Mouse (Mus musculus) midbrain, embryonic 11.5 days (tissue): Measurements from ENCODE around the gene Cemip. TPM values are rescaled to one million over a fixed set of nuclear protein-coding genes. Genes with fewer than 3 reads are reported as not detected.

Experiments
- ATAC-seq: fragments of 200-750 bp; cut with Nextera tagmentation; 2 replicates; pipeline ENCODE4 v1.8.0; 2017; ENCODE audit warnings: moderate TSS enrichment, moderate library complexity; ENCODE audit not compliant: low FRiP score
- DNase-seq: peaks from one replicate; pipeline ENCODE4 v3.0.0; 2015; ENCODE audit warnings: low spot score; ENCODE audit errors: missing footprints
- H3K27ac ChIP-seq: fragments of 300-500 bp; sonication (generic); 2 replicates; pipeline ENCODE4 v1.5.1; 2014; ENCODE audit warnings: low read depth, low read length
- H3K27me3 ChIP-seq: fragments of 300-500 bp; sonication (generic); 2 replicates; pipeline ENCODE4 v1.6.1; 2014; ENCODE audit warnings: mild to moderate bottlenecking, low read length, moderate library complexity, mixed read lengths; ENCODE audit not compliant: control insufficient read depth, insufficient read depth
- H3K36me3 ChIP-seq: fragments of 300-500 bp; sonication (generic); 2 replicates; pipeline ENCODE4 v1.6.1; 2014; ENCODE audit warnings: mild to moderate bottlenecking, low read length, moderate library complexity, mixed read lengths; ENCODE audit not compliant: control insufficient read depth, insufficient read depth
- H3K4me1 ChIP-seq: fragments of 300-500 bp; sonication (generic); 2 replicates; pipeline ENCODE4 v1.6.1; 2014; ENCODE audit warnings: low read length; ENCODE audit not compliant: control insufficient read depth, insufficient read depth
- H3K4me2 ChIP-seq: fragments of 300-500 bp; sonication (generic); 2 replicates; pipeline ENCODE4 v1.6.1; 2014; ENCODE audit warnings: mild to moderate bottlenecking, moderate library complexity
- H3K4me3 ChIP-seq: fragments of 300-500 bp; sonication (generic); 2 replicates; pipeline ENCODE4 v1.5.1; 2014; ENCODE audit warnings: low read depth, low read length
- H3K9ac ChIP-seq: fragments of 300-500 bp; sonication (generic); 2 replicates; pipeline ENCODE4 v1.6.1; 2014; ENCODE audit warnings: low read length
- H3K9me3 ChIP-seq: fragments of 300-500 bp; sonication (generic); 2 replicates; pipeline ENCODE4 v1.6.1; 2016; ENCODE audit warnings: low read length; ENCODE audit not compliant: control insufficient read depth
- WGBS: fragments of 180-500 bp; shearing (Covaris S2); extraction: QIAGEN DNeasy Blood & Tissue Kit; methylation state at CpG from one replicate; pipeline ENCODE4 v1.1.7; 2014; 5-methylcytosine and 5-hydroxymethylcytosine counted together
- polyA plus RNA-seq: library from polyadenylated mRNA; unstranded; fragments of >200 nt; fragmentation: Nextera tagmentation; extraction: Ambion mirVana; gene quantifications from 2 replicates; pipeline ENCODE4 v1.2.1, GENCODE M21; 2014

Cemip gene
- polyA plus RNA-seq, 1 experiment from 2014 or later: 0.63 TPM

- no peak overlapping the region for H3K27ac ChIP-seq
- H3K4me3 ChIP-seq: no peak overlapping the region
- no peak for DNase-seq
- H3K9me3 ChIP-seq: no peaks in the 10 kb centered on the region
- H3K4me1 ChIP-seq: no peaks in the 10 kb centered on the region
- no peaks in the 10 kb centered on the region for H3K36me3 ChIP-seq
- no peak for ATAC-seq
- no peaks in the 10 kb centered on the region for H3K27me3 ChIP-seq
- no peak overlapping the region for H3K9ac ChIP-seq
- 94% methylated on average over 2 of the region's 2 CpGs for WGBS
- H3K4me2 ChIP-seq: no peak overlapping the region
Observed at GRCm38 (mm10) chr7:84000671-84001070, 85.6 kb downstream of the Cemip start.

DNA sequence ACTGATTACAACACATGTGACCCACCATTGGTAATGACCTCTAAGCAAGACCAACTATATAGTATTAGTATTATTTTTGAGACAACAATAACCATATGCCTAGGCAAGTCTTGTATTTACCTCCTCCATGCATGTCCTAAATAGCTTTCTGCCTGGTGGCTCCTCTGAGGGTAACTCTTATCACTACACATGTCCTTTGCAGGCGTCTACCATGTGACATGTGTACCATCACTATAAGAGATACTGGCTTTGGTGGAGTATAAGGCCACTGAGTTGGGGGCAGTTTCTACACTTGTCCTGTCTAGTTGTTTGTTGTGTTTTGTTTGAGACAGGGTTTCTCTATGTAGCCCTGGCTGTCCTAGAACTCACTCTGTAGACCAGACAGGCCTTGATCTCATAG, 86.7 kb downstream of the Cemip start:
- Histone ChIP-seq H3K27ac (no peak overlapping the region), H3K4me2 (no peak overlapping the region), H3K9me3 (no peaks in the 10 kb centered on the region), H3K27me3 (no peaks in the 10 kb centered on the region), H3K4me3 (no peak overlapping the region), H3K9ac (no peak overlapping the region), H3K36me3 (no peaks in the 10 kb centered on the region), H3K4me1 (no peaks in the 10 kb centered on the region)
- 81% methylated on average over 1 of the region's 1 CpGs for WGBS
- no peak for ATAC-seq
- DNase-seq: no peak

DNA sequence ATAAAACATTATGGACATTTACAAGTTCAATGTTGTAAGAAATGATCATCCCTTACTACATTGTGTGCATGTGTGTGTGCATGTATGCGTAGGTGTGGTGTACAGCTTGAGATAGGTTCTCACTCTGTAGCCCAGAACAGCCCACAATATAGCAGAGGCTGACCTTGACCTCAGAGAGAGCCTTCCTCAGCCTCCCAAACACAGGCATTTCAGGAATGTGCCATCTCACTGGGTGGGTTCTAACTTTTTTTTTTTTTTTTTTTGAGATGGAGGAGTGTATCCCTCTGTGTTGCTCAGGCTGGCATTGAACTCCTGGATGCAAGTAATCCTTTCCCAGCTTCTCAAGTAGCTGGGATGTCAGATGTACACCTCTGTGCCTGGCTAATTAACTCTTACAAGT, 92.0 kb downstream of the Cemip start:
- Histone ChIP-seq H3K9me3 (no peaks in the 10 kb centered on the region), H3K27me3 (no peaks in the 10 kb centered on the region), H3K27ac (no peak overlapping the region), H3K4me2 (no peak overlapping the region), H3K9ac (no peak overlapping the region), H3K4me3 (no peak overlapping the region), H3K4me1 (no peaks in the 10 kb centered on the region), H3K36me3 (no peaks in the 10 kb centered on the region)
- no peak for ATAC-seq
- DNase-seq: no peak
- WGBS: 88% methylated on average over 1 of the region's 1 CpGs

GRCm38 (mm10) chr7:83989294-83989693, 97.0 kb downstream of the Cemip start:
- H3K4me1 ChIP-seq: no peaks in the 10 kb centered on the region
- ATAC-seq (no peak), DNase-seq (no peak)
- no peaks in the 10 kb centered on the region for H3K36me3 ChIP-seq
- H3K9me3 ChIP-seq: no peaks in the 10 kb centered on the region
- H3K4me2 ChIP-seq: no peak overlapping the region
- 96% methylated on average over 4 of the region's 4 CpGs for WGBS
- H3K27ac ChIP-seq: no peak overlapping the region
- H3K4me3 ChIP-seq: no peak overlapping the region
- H3K27me3 ChIP-seq: no peaks in the 10 kb centered on the region
- no peak overlapping the region for H3K9ac ChIP-seq

DNA sequence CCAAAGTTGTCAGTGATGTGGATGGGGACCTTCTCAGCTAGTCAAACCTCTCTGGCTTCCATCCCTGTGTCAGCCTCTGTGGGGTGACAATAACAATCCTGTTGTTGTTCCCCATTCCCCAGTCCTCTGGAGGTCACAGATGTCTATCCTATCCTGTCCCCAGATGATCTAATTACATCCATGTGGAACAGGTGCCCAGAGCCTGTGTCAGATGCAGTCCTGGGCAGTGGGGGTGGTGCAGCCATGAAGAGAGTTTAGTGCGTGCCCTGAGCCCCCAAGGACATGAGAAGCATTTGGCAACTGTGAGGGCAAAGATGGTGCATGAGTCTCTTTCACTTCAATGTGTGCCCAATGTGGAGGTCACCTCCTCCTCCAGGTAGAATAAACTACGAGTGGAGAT, 100.6 kb downstream of the Cemip start:
- Histone ChIP-seq H3K27me3 (no peaks in the 10 kb centered on the region), H3K4me2 (no peak overlapping the region), H3K36me3 (no peaks in the 10 kb centered on the region), H3K9me3 (no peaks in the 10 kb centered on the region), H3K4me3 (no peak overlapping the region), H3K27ac (no peak overlapping the region), H3K9ac (no peak overlapping the region), H3K4me1 (no peaks in the 10 kb centered on the region)
- ATAC-seq (no peak), DNase-seq (no peak)
- WGBS: 67% methylated on average over 2 of the region's 2 CpGs

DNA sequence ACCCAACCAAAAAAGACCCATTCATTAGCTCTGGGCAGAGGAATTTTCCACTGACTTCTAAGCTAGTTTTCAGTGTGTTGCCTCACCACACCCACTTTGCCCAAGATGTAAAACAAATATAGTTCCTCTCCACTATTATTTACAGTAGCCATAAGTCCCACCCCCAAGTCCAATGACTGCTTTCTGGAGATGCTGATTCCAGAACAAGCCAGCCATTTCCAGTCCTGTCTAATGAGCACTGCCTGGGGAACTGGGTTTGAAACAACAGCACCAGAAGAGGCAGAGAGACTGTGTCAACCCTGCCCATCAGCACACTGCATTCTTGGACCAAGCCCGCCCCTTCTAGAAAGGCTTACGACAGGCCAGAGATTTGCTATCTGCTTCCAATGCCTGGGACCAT, 103.7 kb downstream of the Cemip start:
- no peak for ATAC-seq
- H3K27me3 ChIP-seq: no peaks in the 10 kb centered on the region
- WGBS: 91% methylated on average over 2 of the region's 2 CpGs

GRCm38 (mm10) chr7:83978945-83979536, 107.3 kb downstream of the Cemip start:
- H3K9me3 ChIP-seq: no peaks in the 10 kb centered on the region
- DNase-seq (no peak), ATAC-seq (no peak)
- 73% methylated on average over 1 of the region's 1 CpGs for WGBS
- no peak overlapping the region for H3K4me3 ChIP-seq
- no peaks in the 10 kb centered on the region for H3K27me3 ChIP-seq
- H3K4me2 ChIP-seq: no peak overlapping the region
- no peak overlapping the region for H3K9ac ChIP-seq
- no peaks in the 10 kb centered on the region for H3K36me3 ChIP-seq
- no peaks in the 10 kb centered on the region for H3K4me1 ChIP-seq
- no peak overlapping the region for H3K27ac ChIP-seq

More for the DNA sequence above, 103.7 kb downstream of the Cemip start:
- DNase-seq: no peak
- Histone ChIP-seq H3K4me2 (no peak overlapping the region), H3K9ac (no peak overlapping the region), H3K36me3 (no peaks in the 10 kb centered on the region), H3K27ac (no peak overlapping the region), H3K4me3 (no peak overlapping the region), H3K9me3 (no peaks in the 10 kb centered on the region), H3K4me1 (no peaks in the 10 kb centered on the region)

DNA sequence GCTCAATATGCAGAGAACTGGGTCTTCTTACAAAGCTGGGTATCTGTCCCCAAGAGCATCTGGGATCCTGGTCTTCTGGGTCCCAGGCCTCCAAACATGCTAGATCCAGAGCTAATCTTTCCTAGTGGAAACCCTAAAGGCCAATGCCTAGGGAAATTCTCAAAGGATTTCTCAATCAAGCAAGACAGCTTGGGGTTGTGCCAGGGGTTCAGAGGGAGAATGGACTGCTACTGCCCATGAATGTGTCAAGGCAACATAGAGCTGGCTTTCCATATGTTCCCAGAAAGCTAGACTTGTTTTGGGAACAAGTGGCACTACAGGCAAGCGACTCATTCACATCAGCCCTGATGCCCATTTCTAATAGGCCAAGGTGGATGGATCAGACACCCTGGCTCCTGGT, 107.9 kb downstream of the Cemip start:
- H3K36me3 ChIP-seq: no peaks in the 10 kb centered on the region
- no peaks in the 10 kb centered on the region for H3K4me1 ChIP-seq
- H3K4me3 ChIP-seq: no peak overlapping the region
- no peaks in the 10 kb centered on the region for H3K27me3 ChIP-seq
- H3K9me3 ChIP-seq: no peaks in the 10 kb centered on the region
- H3K9ac ChIP-seq: no peak overlapping the region
- no peak overlapping the region for H3K4me2 ChIP-seq
- 100% methylated on average over 1 of the region's 1 CpGs for WGBS
- no peak overlapping the region for H3K27ac ChIP-seq
- DNase-seq (no peak), ATAC-seq (no peak)

GRCm38 (mm10) chr7:83976413-83976958, 109.8 kb downstream of the Cemip start:
- DNase-seq: no peak
- no peak for ATAC-seq
- H3K27me3 ChIP-seq: no peaks in the 10 kb centered on the region
- no peaks in the 10 kb centered on the region for H3K36me3 ChIP-seq
- H3K9me3 ChIP-seq: no peaks in the 10 kb centered on the region
- H3K9ac ChIP-seq: no peak overlapping the region
- H3K4me3 ChIP-seq: no peak overlapping the region
- 86% methylated on average over 6 of the region's 6 CpGs for WGBS
- H3K4me2 ChIP-seq: no peak overlapping the region
- H3K4me1 ChIP-seq: no peaks in the 10 kb centered on the region
- H3K27ac ChIP-seq: no peak overlapping the region
